Mouse (Mus musculus) macrophage (primary cell): Measurements from ENCODE around the gene Qrich1. TPM values are rescaled to one million over a fixed set of nuclear protein-coding genes. Genes with fewer than 3 reads are reported as not detected.

Source experiments
- H3K27ac ChIP-seq: fragments of 350-480 bp; formaldehyde crosslinking; 2 replicates; pipeline ENCODE4 v1.9.0; 2021
- H3K36me3 ChIP-seq: fragments of 350-480 bp; formaldehyde crosslinking; 2 replicates; pipeline ENCODE4 v1.9.0; 2021; ENCODE audit errors: inconsistent target
- H3K4me3 ChIP-seq: fragments of 350-480 bp; formaldehyde crosslinking; 2 replicates; pipeline ENCODE4 v1.9.0; 2021; ENCODE audit errors: inconsistent target
- H3K79me2 ChIP-seq: fragments of 350-480 bp; formaldehyde crosslinking; 2 replicates; pipeline ENCODE4 v1.9.0; 2021; ENCODE audit errors: inconsistent target
- WGBS: methylation state at CpG from one replicate; pipeline ENCODE4 v1.1.7; 2026; ENCODE audit warnings: inconsistent platforms; ENCODE audit not compliant: missing documents; 5-methylcytosine and 5-hydroxymethylcytosine counted together
- polyA plus RNA-seq: library from polyadenylated mRNA; stranded (reverse); fragments of 250-400 nt; gene quantifications from 3 replicates; pipeline ENCODE4 v1.2.4, GENCODE M21; 2018; ENCODE audit warnings: inconsistent platforms

Qrich1 gene
- polyA plus RNA-seq, 1 experiment from 2014 or later: 92.9 TPM

DNA sequence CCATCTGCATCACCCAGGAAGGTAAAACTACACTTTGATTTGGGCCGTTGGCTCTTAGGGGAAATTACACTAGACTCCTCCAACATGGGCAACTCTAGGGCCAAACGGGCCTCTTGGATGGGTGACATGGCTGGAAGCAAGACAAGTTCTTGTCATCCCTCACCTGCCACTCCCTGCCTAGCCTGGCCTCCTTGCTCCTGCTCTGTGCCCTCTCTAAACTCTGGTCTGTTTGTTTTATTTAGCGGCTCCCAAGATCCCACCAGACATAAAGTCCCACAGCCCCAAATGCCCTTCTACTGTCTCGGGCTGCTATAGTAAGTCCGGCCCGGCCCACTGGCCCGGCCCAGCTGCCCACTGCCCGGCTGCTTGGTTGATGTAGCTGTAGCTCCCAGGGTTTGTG is 47.1 kb downstream of the Qrich1 start:
- H3K4me3 ChIP-seq: no peak overlapping the region
- H3K27ac ChIP-seq: no peak overlapping the region
- H3K36me3 ChIP-seq: peaks cover 11% of the 10 kb centered on the region; the same call in 1 of the 2 replicates
- 95% methylated on average over 8 of the region's 8 CpGs for WGBS
- H3K79me2 ChIP-seq: peaks cover 26% of the 10 kb centered on the region; the same call in 1 of the 2 replicates

DNA sequence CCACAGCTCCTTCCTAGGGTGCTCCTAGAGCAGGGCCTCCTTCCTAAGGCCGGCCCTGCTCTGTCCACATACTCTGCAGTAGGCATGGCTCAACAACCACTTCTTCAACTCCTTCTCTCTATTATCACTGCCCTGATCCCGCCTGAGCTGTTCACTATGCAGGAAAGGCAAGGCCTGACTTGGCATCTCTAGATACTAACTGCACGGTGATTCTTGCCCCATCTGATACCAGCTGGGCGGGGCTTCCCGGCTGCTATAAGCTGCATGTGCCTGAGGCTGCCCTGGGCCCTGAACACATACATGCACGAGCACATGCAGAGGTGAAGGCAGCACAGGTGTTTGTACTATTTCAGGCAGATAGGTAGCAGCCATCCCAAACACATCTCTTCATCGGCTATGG is 47.5 kb downstream of the Qrich1 start:
- Histone ChIP-seq H3K79me2 (peaks cover 29% of the 10 kb centered on the region; the same call in 1 of the 2 replicates), H3K4me3 (no peak overlapping the region), H3K36me3 (peaks cover 11% of the 10 kb centered on the region; the same call in 1 of the 2 replicates), H3K27ac (no peak overlapping the region)
- WGBS: 85% methylated on average over 7 of the region's 7 CpGs

DNA sequence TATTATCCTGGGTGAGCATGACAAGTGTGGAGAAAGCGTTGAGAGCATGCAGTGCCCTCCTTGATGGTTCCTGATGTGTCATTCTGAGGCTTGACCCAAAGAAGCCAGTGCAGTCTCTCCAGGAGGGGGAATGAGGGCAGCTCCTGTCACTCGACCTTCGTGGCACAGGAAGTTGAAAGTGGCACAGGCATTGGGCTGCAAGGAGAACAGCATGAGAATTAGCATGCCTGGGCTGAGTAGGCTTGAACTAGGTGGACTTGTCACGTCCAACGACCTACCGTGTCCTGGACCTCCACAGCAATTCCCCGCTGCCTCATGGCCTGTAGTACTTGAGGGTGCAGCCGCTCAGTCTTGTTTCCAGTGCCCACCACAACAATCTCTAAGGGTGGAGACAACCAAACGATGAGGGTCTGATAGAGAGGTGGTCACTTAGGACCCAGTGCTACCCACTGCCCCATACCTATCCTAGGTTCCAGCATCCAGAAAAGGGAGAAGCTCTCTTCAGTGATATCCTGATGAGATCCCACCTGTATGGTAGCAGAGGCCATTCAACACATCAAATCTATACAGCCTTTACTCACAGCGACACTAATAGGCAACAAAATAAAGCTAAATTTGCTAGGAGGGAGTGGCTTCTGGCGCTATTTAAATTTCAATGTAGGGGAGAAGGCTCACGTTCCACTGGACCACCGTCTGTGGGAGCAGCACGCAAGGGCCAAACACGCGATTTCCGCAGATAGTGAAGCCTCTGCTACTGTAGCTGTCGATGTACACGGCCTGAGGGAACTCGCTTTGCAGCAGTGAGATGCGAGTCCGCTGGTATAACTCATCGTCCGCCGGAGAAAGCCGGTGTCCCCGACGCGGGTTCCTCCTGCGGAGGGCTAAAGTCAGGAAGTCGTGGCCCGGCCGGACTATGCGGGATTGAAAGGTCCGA is 49.5 kb downstream of the Qrich1 start:
- peak overlapping the region; percentile 94 for H3K27ac ChIP-seq
- 13% methylated on average over 33 of the region's 35 CpGs for WGBS
- peaks cover 22% of the 10 kb centered on the region; the same call in 1 of the 2 replicates for H3K79me2 ChIP-seq
- H3K4me3 ChIP-seq: peak overlapping the region; percentile 86
- H3K36me3 ChIP-seq: peaks cover 11% of the 10 kb centered on the region; the same call in 1 of the 2 replicates

DNA sequence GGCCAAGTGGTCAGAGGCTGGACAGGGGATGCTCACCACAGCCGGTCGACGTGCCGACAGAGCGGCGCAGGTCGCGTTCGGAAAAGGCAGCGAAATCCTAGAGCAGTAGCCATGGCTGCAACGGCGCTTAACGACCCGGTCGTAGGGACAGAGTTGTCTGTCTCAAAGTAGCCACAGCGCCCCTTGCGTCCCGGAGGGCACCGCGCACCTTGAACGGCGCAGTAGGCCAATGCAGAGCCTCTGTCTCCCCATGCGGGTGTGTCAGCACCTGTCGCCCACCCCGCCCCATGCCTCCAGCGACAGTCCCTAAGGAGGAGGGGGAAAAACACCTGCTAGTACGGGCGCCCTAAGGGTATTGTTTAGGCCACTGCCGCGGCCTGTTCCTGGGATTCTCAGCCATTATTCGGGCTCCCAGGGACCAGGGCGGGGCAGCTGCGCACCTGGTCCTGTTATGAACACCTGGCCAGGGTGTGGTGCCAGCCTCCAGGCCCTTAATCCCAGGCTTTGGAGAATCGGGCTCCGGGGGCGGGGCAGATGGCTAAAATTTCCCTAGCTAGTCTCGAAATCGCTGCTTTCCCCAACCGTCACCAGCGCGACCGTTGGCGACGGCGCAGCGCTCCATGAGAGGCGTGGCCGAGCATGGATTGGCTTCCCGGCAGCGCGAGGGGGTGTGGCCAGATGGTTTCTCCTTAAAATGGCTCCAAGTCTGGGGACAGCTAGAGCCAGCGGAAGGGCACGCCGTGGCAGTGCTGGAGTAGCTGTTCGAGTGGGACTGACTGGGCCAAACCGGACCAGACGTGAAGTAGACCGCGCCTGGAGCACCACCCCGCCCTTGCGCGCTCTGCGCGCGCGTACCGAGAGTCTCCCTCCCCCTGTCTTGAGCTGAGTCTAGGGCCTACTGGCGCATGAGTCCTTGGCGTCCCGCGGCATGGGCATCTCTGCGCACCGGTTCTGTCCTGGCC is 50.5 kb downstream of the Qrich1 start, which contains the start of gene Ndufaf3:
Gene Ndufaf3, minus strand, starts transcription at position 620 of the 962 bp plus-strand sequence.
- Histone ChIP-seq H3K36me3 (peaks cover 20% of the 10 kb centered on the region), H3K79me2 (peaks cover 15% of the 10 kb centered on the region; the same call in 1 of the 2 replicates), H3K27ac (peak within 1 kb of the TSS; percentile 94), H3K4me3 (peak within 1 kb of the TSS; percentile 86)
- under 1% methylated on average over 73 of the region's 73 CpGs for WGBS

DNA sequence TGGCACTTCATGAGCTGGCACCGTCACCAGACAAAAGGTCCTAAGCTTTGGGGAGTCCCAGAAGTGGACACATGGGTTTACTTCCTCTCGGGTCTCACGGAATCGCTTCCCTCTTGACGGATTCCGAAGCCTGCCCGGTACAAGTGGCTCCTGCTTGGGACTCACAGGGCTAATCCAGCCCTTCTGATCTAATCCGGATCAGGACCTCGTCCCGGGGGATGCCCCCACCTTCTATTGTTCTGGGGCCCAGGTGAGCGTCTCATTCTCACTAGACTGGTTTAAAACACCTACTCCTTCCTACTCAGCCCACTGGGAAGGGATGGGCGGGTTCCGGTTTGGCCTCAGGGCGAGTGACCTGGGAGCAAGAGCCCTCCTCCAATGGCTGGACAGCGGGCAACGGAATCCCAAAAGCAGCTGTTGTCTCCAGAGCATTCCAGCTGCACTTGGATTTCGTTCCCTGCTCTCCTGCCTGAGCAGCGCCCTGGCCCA is 51.4 kb downstream of the Qrich1 start:
- whole genome bisulfite sequencing: 7% methylated on average over 18 of the region's 18 CpGs
- peak overlapping the region; percentile 94 for H3K27ac ChIP-seq
- H3K36me3 ChIP-seq: peaks cover 29% of the 10 kb centered on the region
- H3K79me2 ChIP-seq: peaks cover 15% of the 10 kb centered on the region; the same call in 1 of the 2 replicates
- peak overlapping the region; percentile 86 for H3K4me3 ChIP-seq

DNA sequence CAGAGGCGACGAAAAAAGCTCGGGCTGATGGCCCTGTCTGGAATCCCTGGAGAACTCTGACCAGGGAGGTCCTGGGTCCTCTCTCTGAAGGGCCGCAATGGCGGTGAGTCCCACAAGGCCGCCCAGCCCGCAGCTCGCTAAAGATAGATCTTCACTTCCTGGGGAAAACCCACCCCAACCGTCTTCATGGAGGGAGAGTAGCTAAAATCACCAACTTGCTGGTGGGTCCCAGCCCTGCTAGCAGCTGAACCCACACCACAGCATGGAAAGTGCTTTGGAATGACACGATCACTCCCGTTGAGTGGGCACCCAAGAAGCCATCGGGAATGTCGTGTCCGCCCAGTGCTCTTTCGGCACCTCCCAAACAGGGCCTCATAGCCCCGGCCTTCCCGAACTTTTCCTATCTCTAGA is 51.9 kb downstream of the Qrich1 start:
- Histone ChIP-seq H3K27ac (peak overlapping the region; percentile 94), H3K4me3 (peak overlapping the region; percentile 86), H3K36me3 (peaks cover 31% of the 10 kb centered on the region), H3K79me2 (peaks cover 15% of the 10 kb centered on the region; the same call in 1 of the 2 replicates)
- 34% methylated on average over 14 of the region's 17 CpGs for WGBS

DNA sequence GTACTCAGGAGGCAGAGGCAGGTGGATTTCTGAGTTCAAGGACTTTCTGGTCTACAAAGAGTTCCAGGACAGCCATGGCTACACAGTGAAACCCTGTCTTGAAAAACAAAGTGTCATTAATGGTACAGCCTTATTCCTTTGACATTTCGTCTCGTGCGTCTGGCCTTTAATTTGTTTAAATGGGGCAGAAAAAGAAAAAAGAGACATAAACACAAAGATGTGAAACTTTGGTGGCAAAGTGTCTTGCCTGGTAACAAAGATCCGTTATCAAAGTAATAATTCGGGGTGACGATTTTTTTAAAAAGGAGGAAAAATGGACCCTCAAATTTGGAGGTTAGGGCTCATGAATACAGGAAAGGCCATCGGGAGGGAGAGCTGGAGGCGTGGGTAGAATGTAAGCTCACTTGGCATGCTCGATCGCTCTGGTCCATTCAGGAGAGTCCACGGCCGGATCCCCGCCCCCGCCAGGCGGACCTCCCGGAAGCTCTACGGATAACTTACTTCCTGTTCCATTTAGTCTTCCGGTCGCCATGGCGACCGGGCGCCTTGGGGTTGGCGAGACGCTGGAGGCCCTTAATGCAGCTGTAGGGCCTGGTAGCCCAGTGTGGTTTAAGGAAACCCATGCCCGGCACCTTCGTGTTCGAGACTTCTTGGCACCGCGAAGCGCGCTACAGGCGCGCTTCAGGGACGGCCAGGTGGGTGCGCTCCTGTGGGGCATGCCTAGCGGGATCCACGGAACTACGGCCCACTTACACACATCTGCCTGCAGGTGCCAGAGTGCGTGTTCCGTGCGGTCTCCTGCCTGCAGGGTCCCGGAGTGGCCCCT is 53.0 kb downstream of the Qrich1 start, which contains the start of gene Dalrd3:
Gene Dalrd3, plus strand, starts transcription at position 506 of the 826 bp plus-strand sequence.
- Histone ChIP-seq H3K27ac (peak within 1 kb of the TSS; percentile 94; the same call in 1 of the 2 replicates), H3K4me3 (peak within 1 kb of the TSS; percentile 86), H3K36me3 (peaks cover 22% of the 10 kb centered on the region), H3K79me2 (peaks cover 15% of the 10 kb centered on the region; the same call in 1 of the 2 replicates)
- 2% methylated on average over 42 of the region's 42 CpGs for WGBS

DNA sequence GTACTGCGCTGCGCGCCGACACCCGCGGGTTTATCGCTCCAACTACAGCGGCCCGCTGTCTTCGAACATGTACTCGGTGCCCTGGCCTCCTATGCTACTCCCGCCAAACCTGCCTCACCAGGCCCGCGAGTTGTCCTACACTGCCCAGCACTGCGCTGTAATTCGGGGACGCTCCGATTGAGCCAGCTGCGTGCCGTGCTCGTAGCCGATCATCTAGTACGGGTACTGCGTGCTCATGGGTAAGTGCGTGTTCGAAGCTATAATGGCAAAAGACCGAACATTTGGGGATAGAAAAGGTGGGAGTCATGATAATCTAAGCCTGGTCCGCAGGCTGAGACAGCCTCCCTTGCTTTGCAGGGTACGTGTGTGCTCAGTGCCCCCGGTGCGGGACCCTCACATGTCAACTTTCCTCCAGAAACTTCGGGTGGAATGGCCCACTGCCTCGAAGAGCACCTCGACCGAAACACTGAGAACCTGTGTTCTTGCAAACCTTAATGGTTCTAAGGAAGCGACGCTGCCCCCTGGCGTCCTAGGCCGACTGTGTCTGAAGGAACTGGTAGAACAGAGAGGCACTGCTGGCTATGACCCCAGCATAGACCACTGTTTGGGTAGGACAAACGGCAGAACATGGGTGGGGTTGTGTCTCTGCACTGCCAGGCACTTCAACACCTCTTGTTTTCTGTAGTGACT is 53.7 kb downstream of the Qrich1 start:
- Histone ChIP-seq H3K27ac (peak overlapping the region; percentile 4; the same call in 1 of the 2 replicates), H3K36me3 (peaks cover 22% of the 10 kb centered on the region), H3K79me2 (peaks cover 15% of the 10 kb centered on the region; the same call in 1 of the 2 replicates), H3K4me3 (peak overlapping the region; percentile 50)
- 1% methylated on average over 40 of the region's 40 CpGs for WGBS

DNA sequence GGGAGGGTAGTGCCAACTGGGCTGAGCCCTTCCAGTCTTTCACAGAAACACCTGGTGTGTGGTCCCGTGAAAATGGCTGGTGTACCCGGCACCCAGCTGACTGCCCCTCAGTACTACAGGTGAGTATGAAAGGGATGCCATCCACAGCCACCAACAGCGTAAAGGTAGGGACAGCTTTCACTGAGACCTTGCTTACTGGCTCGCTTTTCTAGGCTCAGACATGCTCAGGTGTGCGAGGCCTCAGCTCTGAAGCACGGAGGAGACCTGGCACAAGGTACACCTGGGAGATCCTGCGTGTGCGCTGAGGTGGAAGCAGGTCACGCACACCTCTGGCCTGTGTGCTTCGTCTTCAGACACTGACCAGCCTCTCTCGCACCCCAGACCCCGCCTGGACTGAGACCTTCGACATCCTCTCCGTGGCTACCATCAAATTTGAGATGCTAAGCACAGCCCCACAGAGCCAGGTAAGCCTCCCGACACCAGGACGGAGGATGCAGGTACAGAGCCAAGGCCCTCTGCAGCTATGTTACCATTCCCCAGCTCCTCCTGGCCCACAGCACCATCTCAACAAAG is 54.9 kb downstream of the Qrich1 start:
- WGBS: 97% methylated on average over 16 of the region's 16 CpGs
- Histone ChIP-seq H3K4me3 (no peak overlapping the region), H3K36me3 (peaks cover 22% of the 10 kb centered on the region)

DNA sequence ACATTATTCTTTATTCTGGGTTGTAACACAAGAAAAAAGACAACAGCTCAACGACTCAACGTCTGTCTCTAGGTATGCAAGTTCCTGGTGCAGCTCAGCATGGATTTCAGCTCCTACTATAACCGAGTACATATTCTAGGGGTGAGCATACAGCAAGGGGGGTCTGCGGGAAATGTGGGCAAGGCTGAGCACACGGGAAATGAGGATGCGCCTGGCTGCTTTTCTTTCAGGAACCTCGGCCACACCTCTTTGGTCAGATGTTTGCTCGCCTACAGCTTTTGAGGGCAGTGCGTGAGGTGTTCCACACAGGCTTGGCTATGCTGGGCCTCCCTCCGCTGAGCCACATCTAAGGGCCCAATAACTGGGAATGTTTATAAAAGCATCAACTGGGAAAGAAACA is 55.7 kb downstream of the Qrich1 start:
- peaks cover 22% of the 10 kb centered on the region for H3K36me3 ChIP-seq
- 89% methylated on average over 10 of the region's 10 CpGs for WGBS
- H3K4me3 ChIP-seq: no peak overlapping the region

More for the DNA sequence above, 54.9 kb downstream of the Qrich1 start:
- Histone ChIP-seq H3K27ac (no peak overlapping the region), H3K79me2 (peaks cover 7% of the 10 kb centered on the region; the same call in 1 of the 2 replicates)

DNA sequence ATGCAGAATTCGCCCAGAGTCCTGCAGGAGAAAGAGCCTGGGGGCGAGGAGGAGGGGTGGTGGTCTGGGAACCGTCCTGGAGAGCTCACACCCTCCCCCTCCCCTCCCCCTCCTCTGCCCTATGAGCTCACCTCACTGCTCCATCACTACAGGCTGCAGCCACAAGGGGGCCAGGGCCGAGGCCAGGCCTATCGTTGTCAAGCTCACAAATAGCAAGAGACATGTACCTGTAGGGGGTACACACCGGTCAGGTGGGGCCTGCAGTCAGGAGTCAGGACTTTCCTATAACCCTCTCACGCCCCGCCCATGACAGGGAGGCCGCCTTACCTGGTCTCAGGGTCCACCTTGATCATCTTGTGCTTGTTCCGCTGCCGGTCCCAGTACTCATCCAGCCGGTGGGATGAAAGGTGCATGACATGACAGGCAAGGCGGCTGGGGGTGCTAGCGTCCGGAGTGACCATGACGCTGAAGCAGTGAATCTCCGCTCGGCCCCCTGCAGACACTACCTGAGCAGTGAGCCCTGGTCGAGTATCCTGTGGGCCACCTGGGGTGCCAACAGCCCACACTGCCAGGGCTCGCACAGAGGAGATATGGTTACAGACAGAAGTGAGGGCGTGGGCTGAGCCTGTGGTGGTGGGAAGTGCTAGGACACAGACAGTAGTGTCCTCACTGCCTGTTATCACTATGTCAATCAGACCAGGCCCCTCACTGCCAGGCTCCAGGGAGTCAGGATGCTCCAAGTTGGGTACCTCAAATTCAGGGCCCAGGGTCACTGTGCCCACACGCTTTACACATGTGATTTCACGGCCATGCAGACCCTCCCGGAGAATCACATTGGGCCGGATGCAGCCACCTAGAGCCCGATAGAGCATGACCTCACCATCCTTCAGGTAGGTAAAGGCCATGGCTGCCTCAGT is 57.4 kb downstream of the Qrich1 start:
- Histone ChIP-seq H3K27ac (no peak overlapping the region), H3K4me3 (no peak overlapping the region), H3K36me3 (peaks cover 22% of the 10 kb centered on the region), H3K79me2 (no peaks in the 10 kb centered on the region)
- WGBS: 82% methylated on average over 25 of the region's 26 CpGs

More for the DNA sequence above, 55.7 kb downstream of the Qrich1 start:
- Histone ChIP-seq H3K27ac (no peak overlapping the region), H3K79me2 (peaks cover 7% of the 10 kb centered on the region; the same call in 1 of the 2 replicates)

DNA sequence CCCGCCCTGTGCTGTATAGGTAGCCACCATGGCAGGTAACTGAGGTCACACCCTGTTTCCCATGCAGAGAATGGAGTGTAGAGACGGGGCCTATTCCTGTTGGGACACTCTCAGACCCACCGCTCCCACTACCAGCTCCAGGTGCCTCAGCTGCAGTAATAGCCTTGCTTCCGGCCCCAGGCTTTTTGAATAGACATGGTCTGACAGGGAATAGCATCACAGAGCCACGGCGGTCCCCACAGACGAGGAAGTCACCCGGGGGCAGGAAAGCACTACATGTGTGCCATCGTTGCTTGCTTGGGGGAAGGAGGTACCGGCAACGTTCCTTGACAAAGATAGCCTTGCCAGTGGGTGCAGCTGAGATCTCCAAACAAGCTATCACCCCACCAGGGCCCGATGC is 58.3 kb downstream of the Qrich1 start:
- Histone ChIP-seq H3K79me2 (no peaks in the 10 kb centered on the region), H3K36me3 (peaks cover 22% of the 10 kb centered on the region), H3K27ac (no peak overlapping the region), H3K4me3 (no peak overlapping the region)
- WGBS: 77% methylated on average over 12 of the region's 12 CpGs
